ENCODE assay signal across 8 mouse cellular contexts in the genomic region with DNA sequence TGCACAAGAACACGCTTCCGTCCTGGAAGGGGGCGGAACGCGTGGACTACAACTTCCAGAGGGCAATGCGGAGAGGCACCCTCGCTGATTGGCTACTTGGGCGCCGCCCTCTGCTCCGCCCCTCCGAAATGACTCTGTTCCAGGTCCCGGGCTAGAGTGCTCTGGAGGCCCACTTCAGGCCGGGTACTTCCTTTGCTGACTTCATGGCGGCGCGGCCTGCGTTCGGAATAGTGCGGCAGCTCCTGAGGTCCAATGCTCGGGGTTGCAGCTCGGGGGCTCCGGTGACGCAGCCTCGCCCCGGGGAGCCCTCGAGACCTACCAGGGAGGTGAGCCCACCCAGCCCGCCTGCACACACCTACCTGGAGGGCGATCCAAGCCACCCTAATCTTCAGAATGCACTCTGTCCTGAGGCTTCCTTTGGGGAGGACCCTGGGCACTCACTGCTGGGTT. TPM values are rescaled to one million over a fixed set of nuclear protein-coding genes. Genes with fewer than 3 reads are reported as not detected.
DNase-seq lines count a peak whose midpoint lies in the region; ATAC-seq and TF ChIP-seq lines count a peak whose summit lies in the region.

Mocs1 (plus strand) TSS at position 124 of the 450 bp plus-strand sequence.

- no peaks in the 10 kb centered on the region for H3K27me3 ChIP-seq in forebrain, embryonic 15.5 days

- peak within 1 kb of the TSS; percentile 58 for H3K4me3 ChIP-seq in forebrain, embryonic 15.5 days
- H3K4me3 ChIP-seq in lung, adult 2 months (replicated peaks; ENCODE audit: extremely low read depth, low read depth, low read length): peak within 1 kb of the TSS; percentile 79

- no peaks in the 10 kb centered on the region for H3K36me3 ChIP-seq in forebrain, embryonic 15.5 days

- no peak for TF ChIP-seq CTCF in lung, adult 2 months (IDR thresholded peaks at IDR 0.05; ENCODE audit: insufficient read depth, low read length)

- intact Hi-C loops in heart, postnatal 25 days (cut with DNase I): no loop called here

- peak; percentile 92; the same call in 1 of the 2 replicates for TF ChIP-seq POLR2A in lung, adult 2 months (IDR thresholded peaks at IDR 0.05; ENCODE audit: borderline replicate concordance, extremely low read depth, low read depth, low read length)

- WGBS in forebrain, embryonic 15.5 days: 0% methylated on average over 28 of the region's 28 CpGs
- WGBS in lung, adult 2 months: under 1% methylated on average over 28 of the region's 28 CpGs

- 0 out of 2 replicates have a peak within 1 kb of the TSS, but pooled peaks have one; percentile 46 for H3K27ac ChIP-seq in forebrain, embryonic 15.5 days (replicated peaks)

- peaks cover 29% of the 10 kb centered on the region for H3K4me1 ChIP-seq in forebrain, embryonic 15.5 days
- peaks cover 18% of the 10 kb centered on the region for H3K4me1 ChIP-seq in lung, adult 2 months (ENCODE audit: control insufficient read depth, insufficient read depth, low read length)

- H3K9ac ChIP-seq in forebrain, embryonic 15.5 days (replicated peaks): peak within 1 kb of the TSS; percentile 82

- peak; percentile 100 for ATAC-seq in forebrain, embryonic 15.5 days (replicated peaks)
- ATAC-seq in neutrophil, adult 5-6 weeks (ENCODE audit: extremely low read depth, insufficient number of reproducible peaks, low FRiP score, poor library complexity, severe bottlenecking): peak; percentile 99

- no peaks in the 10 kb centered on the region for H3K9me3 ChIP-seq in forebrain, embryonic 15.5 days

- DNase-seq in ES-CJ7 (ENCODE audit: low read depth, low spot score): peak; percentile 92
- peak; percentile 89 for DNase-seq in cerebellum, adult 11 months
- peak; percentile 91 for DNase-seq in heart, postnatal 25 days (ENCODE audit: low spot score)
- peak; percentile 90 to 96 for DNase-seq in layer of hippocampus, adult 18-20 months (ENCODE audit: low spot score in 2 of 2)
- peak; percentile 97 for DNase-seq in lung, adult 2 months
- peak; percentile 92 to 94 for DNase-seq in thymus, adult 18-20 months

- peak within 1 kb of the TSS; percentile 90 for H3K4me2 ChIP-seq in forebrain, embryonic 15.5 days (replicated peaks)

RNA-seq across cellular contexts. Expression of gene Mocs1, which starts in this region (rescaled TPM):
- 3.0 and 4.1 TPM in 2 replicates for polyA plus RNA-seq in forebrain, embryonic 15.5 days (2015; fragmentation: Nextera tagmentation; extraction: Ambion mirVana)
- total RNA-seq in heart, postnatal 25 days (2021): 10 to 100 TPM; 20.8 to 21.4 TPM
- total RNA-seq in layer of hippocampus, adult 18-20 months (2021): 10 to 100 TPM; 14.1 to 15.6 TPM
- polyA plus RNA-seq in lung, adult 2 months (2012; rRNA removed): 36.2 and 39.7 TPM in 2 replicates
- total RNA-seq in neutrophil, adult 5-6 weeks (2017): 20.7 and 21.1 TPM in 2 replicates

Comparison
In these comparisons a context has a peak if more than half of its experiments do, and no peak if none do; other contexts are left out.
1. Peak in every context shown above with its lines: DNase-seq, ATAC-seq, H3K4me3 ChIP-seq and H3K27ac ChIP-seq.